Mouse (Mus musculus): Measurements from ENCODE around the gene Tor2a. TPM values are rescaled to one million over a fixed set of nuclear protein-coding genes. Genes with fewer than 3 reads are reported as not detected.

Gene Tor2a
- polyA plus RNA-seq, 1 experiment = 72.5 TPM

DNA sequence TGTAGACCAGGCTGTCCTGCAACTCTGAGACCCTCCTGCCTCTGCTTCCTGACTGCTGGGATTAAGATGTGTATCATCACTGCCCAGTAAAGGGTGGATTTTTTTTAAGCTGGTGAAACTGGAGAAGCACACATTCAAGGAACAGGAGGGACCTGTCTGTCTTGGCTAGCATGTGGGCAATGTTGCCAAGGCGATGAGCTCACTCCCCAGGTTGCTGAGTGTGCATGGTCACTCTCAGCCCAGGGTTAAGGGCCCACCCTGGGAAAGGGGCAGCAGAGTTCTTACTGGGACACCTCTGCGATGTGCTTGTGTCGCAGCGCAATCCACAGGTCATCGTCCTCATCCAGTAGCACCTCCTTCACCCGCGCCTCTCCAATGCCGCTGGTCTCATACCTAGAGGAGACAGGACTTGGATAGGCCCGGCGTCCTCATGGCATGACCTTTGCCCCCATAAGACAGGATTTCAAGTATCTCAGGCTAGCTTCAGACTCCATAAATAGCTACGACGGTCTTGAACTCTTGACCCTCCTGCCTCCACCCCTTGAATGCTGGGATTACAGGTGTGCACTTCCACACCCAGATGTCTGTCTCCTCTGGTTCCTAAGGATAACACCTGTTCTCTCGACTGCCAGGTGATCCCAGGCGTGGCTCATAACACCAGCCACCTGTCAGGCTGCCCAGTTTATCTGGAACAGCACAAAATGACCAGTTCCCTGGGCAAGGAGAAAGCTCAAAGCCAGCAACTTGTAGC is 52.0 kb downstream of the Tor2a start:
- DNase-seq = no peak
- Histone ChIP-seq H3K27me3 (replicated peaks; ENCODE audit: control insufficient read depth, insufficient read depth, low read length) (no peaks in the 10 kb centered on the region), H3K36me3 (ENCODE audit: control insufficient read depth, insufficient read depth, low read length) (no peaks in the 10 kb centered on the region), H3K27ac (ENCODE audit: insufficient read depth, low read depth, low read length) (no peak overlapping the region), H3K4me3 (ENCODE audit: insufficient read depth, low read depth, low read length) (no peak overlapping the region), H3K4me1 (ENCODE audit: control insufficient read depth, insufficient read depth, low read length) (no peaks in the 10 kb centered on the region)
- WGBS = 89% methylated on average over 14 of the region's 14 CpGs
- TF ChIP-seq CTCF (conservative IDR thresholded peaks at IDR 0.05; ENCODE audit: insufficient read depth, insufficient read length, low read depth, low read length) = no peak
- TF ChIP-seq POLR2A (IDR thresholded peaks at IDR 0.05; ENCODE audit: low read depth, low read length) = no peak

Other genes starting within 250 kb of the Tor2a start
- 39.0 and 40.2 TPM in 2 replicates for gene Fam102a, start 221.9 kb upstream of the Tor2a start, polyA plus RNA-seq (2012; rRNA removed)
- 120 and 138 TPM in 2 replicates for gene Dpm2, start 186.4 kb upstream of the Tor2a start, polyA plus RNA-seq (2012; rRNA removed)
- 0.14 TPM in 1 of 2 replicates, not detected in the other for gene Pip5kl1, start 182.4 kb upstream of the Tor2a start, polyA plus RNA-seq (2012; rRNA removed)
- not detected in 2 replicates for gene 9430097D07Rik, start 181.6 kb upstream of the Tor2a start, polyA plus RNA-seq (2012; rRNA removed)
- 7.0 and 7.2 TPM in 2 replicates for gene St6galnac4, start 170.1 kb upstream of the Tor2a start, polyA plus RNA-seq (2012; rRNA removed)
- 21.1 and 23.6 TPM in 2 replicates for gene St6galnac6, start 157.5 kb upstream of the Tor2a start, polyA plus RNA-seq (2012; rRNA removed)
- 31.6 and 47.4 TPM in 2 replicates for gene Ak1, start 135.5 kb upstream of the Tor2a start, polyA plus RNA-seq (2012; rRNA removed)
- 228 and 289 TPM in 2 replicates for gene Eng, start 110.6 kb upstream of the Tor2a start, polyA plus RNA-seq (2012; rRNA removed)
- 147 and 174 TPM in 2 replicates for gene Fpgs, start 53.1 kb upstream of the Tor2a start, polyA plus RNA-seq (2012; rRNA removed)
- gene Cdk9, start 44.2 kb upstream of the Tor2a start, polyA plus RNA-seq (2012; rRNA removed) = 88.3 and 89.2 TPM in 2 replicates
- gene Sh2d3c, start 36.2 kb upstream of the Tor2a start, polyA plus RNA-seq (2012; rRNA removed) = 28.4 and 30.4 TPM in 2 replicates
- gene 6330409D20Rik, start 16.2 kb upstream of the Tor2a start, polyA plus RNA-seq (2012; rRNA removed) = not detected in 2 replicates
- 1.1 TPM in 2 replicates for gene Ttc16, start 18.4 kb downstream of the Tor2a start, polyA plus RNA-seq (2012; rRNA removed)
- 8.0 and 11.8 TPM in 2 replicates for gene Ptrh1, start 18.6 kb downstream of the Tor2a start, polyA plus RNA-seq (2012; rRNA removed)
- gene Cfap157, start 27.2 kb downstream of the Tor2a start, polyA plus RNA-seq (2012; rRNA removed) = 0.12 TPM in 1 of 2 replicates, not detected in the other
- 10.2 and 13.2 TPM in 2 replicates for gene Stxbp1, start 90.0 kb downstream of the Tor2a start, polyA plus RNA-seq (2012; rRNA removed)
- 32.3 and 33.4 TPM in 2 replicates for gene Fam129b, start 118.9 kb downstream of the Tor2a start, polyA plus RNA-seq (2012; rRNA removed)
- gene Rpl12, start 204.3 kb downstream of the Tor2a start, polyA plus RNA-seq (2012; rRNA removed) = 166 and 270 TPM in 2 replicates
- 12.0 and 15.5 TPM in 2 replicates for gene Lrsam1, start 204.4 kb downstream of the Tor2a start, polyA plus RNA-seq (2012; rRNA removed)
- gene Slc2a8, start 224.8 kb downstream of the Tor2a start, polyA plus RNA-seq (2012; rRNA removed) = 51.1 and 51.9 TPM in 2 replicates